Mouse (Mus musculus) liver, embryonic 11.5 days (tissue): ENCODE measurements around the gene Haao. TPM values are rescaled to one million over a fixed set of nuclear protein-coding genes. Genes with fewer than 3 reads are reported as not detected.

Source experiments
- ATAC-seq: fragments of 200-750 bp; cut with Nextera tagmentation; replicated peaks from 2 replicates; pipeline ENCODE4 v1.8.0; 2017; ENCODE audit warnings: moderate number of reproducible peaks, mild to moderate bottlenecking, moderate TSS enrichment, moderate library complexity; ENCODE audit not compliant: low FRiP score
- DNase-seq: peaks from one replicate; pipeline ENCODE4 v3.0.0-alpha.2; 2017; ENCODE audit warnings: low spot score
- H3K27ac ChIP-seq: fragments of 300-500 bp; sonication (generic); 2 replicates; pipeline ENCODE4 v1.5.1; 2014; ENCODE audit warnings: mild to moderate bottlenecking, low read depth, low read length, control low read depth
- H3K27me3 ChIP-seq: fragments of 300-500 bp; sonication (generic); replicated peaks from 2 replicates; pipeline ENCODE4 v1.6.1; 2014; ENCODE audit warnings: low read length, mixed read lengths; ENCODE audit not compliant: control insufficient read depth, insufficient read depth
- H3K36me3 ChIP-seq: fragments of 300-500 bp; sonication (generic); 2 replicates; pipeline ENCODE4 v1.6.1; 2014; ENCODE audit warnings: mild to moderate bottlenecking, low read length, moderate library complexity, mixed read lengths; ENCODE audit not compliant: control insufficient read depth, insufficient read depth
- H3K4me1 ChIP-seq: fragments of 300-500 bp; sonication (generic); replicated peaks from 2 replicates; pipeline ENCODE4 v1.6.1; 2014; ENCODE audit warnings: low read length, mixed read lengths; ENCODE audit not compliant: control insufficient read depth, insufficient read depth
- H3K4me2 ChIP-seq: fragments of 300-500 bp; sonication (generic); 2 replicates; pipeline ENCODE4 v1.6.1; 2014; ENCODE audit warnings: mild to moderate bottlenecking, control low read depth, moderate library complexity
- H3K4me3 ChIP-seq: fragments of 300-500 bp; sonication (generic); 2 replicates; pipeline ENCODE4 v1.5.1; 2014; ENCODE audit warnings: low read depth, low read length, control low read depth
- H3K9ac ChIP-seq: fragments of 300-500 bp; sonication (generic); 2 replicates; pipeline ENCODE4 v1.6.1; 2014; ENCODE audit warnings: low read depth, low read length, control low read depth
- H3K9me3 ChIP-seq: fragments of 300-500 bp; sonication (generic); 2 replicates; pipeline ENCODE4 v1.6.1; 2016; ENCODE audit warnings: low read length, inconsistent platforms, mixed read lengths; ENCODE audit not compliant: control insufficient read depth
- WGBS: fragments of 180-500 bp; shearing (Covaris S2); extraction: QIAGEN DNeasy Blood & Tissue Kit; methylation state at CpG from one replicate; pipeline ENCODE4 v1.1.7; 2014; 5-methylcytosine and 5-hydroxymethylcytosine counted together
- polyA plus RNA-seq: library from polyadenylated mRNA; unstranded; fragments of >200 nt; fragmentation: Nextera tagmentation; extraction: Ambion mirVana; gene quantifications from 2 replicates; pipeline ENCODE4 v1.2.1, GENCODE M21; 2014

Haao gene
- 4.3 and 4.8 TPM in 2 replicates for polyA plus RNA-seq

- peak within 1 kb of the TSS; percentile 23; the same call in 1 of the 2 replicates for H3K9ac ChIP-seq
Observed at GRCm38 (mm10) chr17:83847815-83848214, at the start of gene Haao. Haao (minus strand) TSS chr17:83847963.

GRCm38 (mm10) chr17:83897361-83897799 is 49.6 kb upstream of the Haao start:
- DNase-seq (no peak), ATAC-seq (no peak)
- H3K27me3 ChIP-seq: no peaks in the 10 kb centered on the region
- H3K27ac ChIP-seq: peak overlapping the region; percentile 5; the same call in 1 of the 2 replicates
- H3K4me2 ChIP-seq: no peak overlapping the region
- WGBS: 67% methylated on average over 8 of the region's 8 CpGs
- H3K36me3 ChIP-seq: no peaks in the 10 kb centered on the region
- no peaks in the 10 kb centered on the region for H3K9me3 ChIP-seq
- H3K4me3 ChIP-seq: no peak overlapping the region
- peaks cover 3% of the 10 kb centered on the region; the same call in 1 of the 2 replicates for H3K4me1 ChIP-seq
- H3K9ac ChIP-seq: no peak overlapping the region

More at GRCm38 (mm10) chr17:83847815-83848214, at the start of gene Haao:
- H3K4me3 ChIP-seq: no peak within 1 kb of the TSS
- DNase-seq (no peak), ATAC-seq (peak; percentile 59; the same call in 1 of the 2 replicates)
- H3K4me2 ChIP-seq: peak within 1 kb of the TSS; percentile 20
- no peaks in the 10 kb centered on the region for H3K36me3 ChIP-seq
- peaks cover 31% of the 10 kb centered on the region for H3K4me1 ChIP-seq
- H3K27me3 ChIP-seq: no peaks in the 10 kb centered on the region
- 64% methylated on average over 3 of the region's 3 CpGs for WGBS
- H3K27ac ChIP-seq: peak within 1 kb of the TSS; percentile 71
- no peaks in the 10 kb centered on the region for H3K9me3 ChIP-seq

- no peaks in the 10 kb centered on the region for H3K27me3 ChIP-seq
- ATAC-seq: peak; percentile 13; the same call in 1 of the 2 replicates
- H3K9me3 ChIP-seq: no peaks in the 10 kb centered on the region
- peaks cover 3% of the 10 kb centered on the region; the same call in 1 of the 2 replicates for H3K4me1 ChIP-seq
- no peak overlapping the region for H3K4me2 ChIP-seq
- no peak for DNase-seq
- no peak overlapping the region for H3K4me3 ChIP-seq
- H3K27ac ChIP-seq: no peak overlapping the region
- H3K9ac ChIP-seq: no peak overlapping the region
- no peaks in the 10 kb centered on the region for H3K36me3 ChIP-seq
- WGBS: 22% methylated on average over 10 of the region's 10 CpGs
Observed at GRCm38 (mm10) chr17:83896723-83897122, 49.0 kb upstream of the Haao start.

- peaks cover 5% of the 10 kb centered on the region for H3K4me1 ChIP-seq
- DNase-seq: no peak
Observed at GRCm38 (mm10) chr17:83895321-83895770, 47.6 kb upstream of the Haao start.

GRCm38 (mm10) chr17:83893134-83893533 is 45.4 kb upstream of the Haao start:
- Histone ChIP-seq H3K36me3 (no peaks in the 10 kb centered on the region), H3K4me2 (no peak overlapping the region), H3K4me1 (peaks cover 10% of the 10 kb centered on the region), H3K27ac (no peak overlapping the region), H3K4me3 (no peak overlapping the region), H3K9ac (no peak overlapping the region), H3K27me3 (no peaks in the 10 kb centered on the region), H3K9me3 (no peaks in the 10 kb centered on the region)
- no peak for ATAC-seq
- WGBS: 72% methylated on average over 4 of the region's 4 CpGs
- DNase-seq: no peak

More at GRCm38 (mm10) chr17:83895321-83895770, 47.6 kb upstream of the Haao start:
- Histone ChIP-seq H3K27ac (no peak overlapping the region), H3K9me3 (no peaks in the 10 kb centered on the region), H3K36me3 (no peaks in the 10 kb centered on the region), H3K9ac (no peak overlapping the region), H3K4me3 (no peak overlapping the region), H3K4me2 (no peak overlapping the region), H3K27me3 (no peaks in the 10 kb centered on the region)
- no peak for ATAC-seq
- WGBS: 66% methylated on average over 8 of the region's 8 CpGs

- H3K27me3 ChIP-seq: no peaks in the 10 kb centered on the region
- peaks cover 8% of the 10 kb centered on the region for H3K4me1 ChIP-seq
- no peak for ATAC-seq
Observed at GRCm38 (mm10) chr17:83891864-83892263, 44.1 kb upstream of the Haao start.

GRCm38 (mm10) chr17:83890373-83890696 is 42.6 kb upstream of the Haao start:
- DNase-seq (no peak), ATAC-seq (no peak)
- Histone ChIP-seq H3K9ac (no peak overlapping the region), H3K36me3 (no peaks in the 10 kb centered on the region), H3K4me2 (no peak overlapping the region), H3K9me3 (no peaks in the 10 kb centered on the region), H3K27me3 (no peaks in the 10 kb centered on the region), H3K27ac (peak overlapping the region; percentile 55; the same call in 1 of the 2 replicates), H3K4me1 (peaks cover 6% of the 10 kb centered on the region; the same call in 1 of the 2 replicates), H3K4me3 (no peak overlapping the region)
- 52% methylated on average over 5 of the region's 5 CpGs for WGBS

More at GRCm38 (mm10) chr17:83891864-83892263, 44.1 kb upstream of the Haao start:
- WGBS: 84% methylated on average over 9 of the region's 9 CpGs
- no peak overlapping the region for H3K4me2 ChIP-seq
- no peak for DNase-seq
- H3K4me3 ChIP-seq: no peak overlapping the region
- H3K9me3 ChIP-seq: no peaks in the 10 kb centered on the region
- no peak overlapping the region for H3K27ac ChIP-seq
- no peak overlapping the region for H3K9ac ChIP-seq
- no peaks in the 10 kb centered on the region for H3K36me3 ChIP-seq

- 59% methylated on average over 13 of the region's 13 CpGs for WGBS
- Histone ChIP-seq H3K4me3 (no peak overlapping the region), H3K27me3 (no peaks in the 10 kb centered on the region), H3K4me1 (peaks cover 6% of the 10 kb centered on the region; the same call in 1 of the 2 replicates), H3K4me2 (no peak overlapping the region), H3K36me3 (no peaks in the 10 kb centered on the region), H3K27ac (peak overlapping the region; percentile 64), H3K9me3 (no peaks in the 10 kb centered on the region), H3K9ac (0 out of 2 replicates have a peak overlapping the region, but pooled peaks have one; percentile 12)
- no peak for ATAC-seq
- DNase-seq: no peak
Observed at GRCm38 (mm10) chr17:83889691-83890372, 42.1 kb upstream of the Haao start.

GRCm38 (mm10) chr17:83889329-83889690 is 41.5 kb upstream of the Haao start:
- no peak for ATAC-seq
- no peaks in the 10 kb centered on the region for H3K27me3 ChIP-seq
- no peak overlapping the region for H3K4me2 ChIP-seq
- peaks cover 6% of the 10 kb centered on the region; the same call in 1 of the 2 replicates for H3K4me1 ChIP-seq
- H3K27ac ChIP-seq: peak overlapping the region; percentile 64
- no peak overlapping the region for H3K4me3 ChIP-seq
- WGBS: 82% methylated on average over 5 of the region's 5 CpGs
- no peaks in the 10 kb centered on the region for H3K36me3 ChIP-seq
- no peak for DNase-seq
- no peaks in the 10 kb centered on the region for H3K9me3 ChIP-seq
- no peak overlapping the region for H3K9ac ChIP-seq
